Mouse (Mus musculus) hindbrain, embryonic 10.5 days (tissue): Measurements from ENCODE around the gene Pim2. TPM values are rescaled to one million over a fixed set of nuclear protein-coding genes. Genes with fewer than 3 reads are reported as not detected.
"Not testable (repeated sequence)": the region's sequence is repeated elsewhere in the genome, so short reads cannot be mapped to it uniquely, and the experiment has no call there.

Experiments used
- DNase-seq: peaks from one replicate; pipeline ENCODE4 v3.0.0-alpha.2; 2017; ENCODE audit warnings: low spot score
- H3K27ac ChIP-seq: fragments of 300-500 bp; sonication (generic); 2 replicates; pipeline ENCODE4 v1.5.1; 2016; ENCODE audit warnings: mild to moderate bottlenecking, moderate library complexity
- H3K27me3 ChIP-seq: fragments of 300-500 bp; sonication (generic); 2 replicates; pipeline ENCODE4 v1.6.1; 2016; ENCODE audit warnings: mild to moderate bottlenecking; ENCODE audit not compliant: poor library complexity, insufficient read depth, severe bottlenecking
- H3K36me3 ChIP-seq: fragments of 300-500 bp; sonication (generic); 2 replicates; pipeline ENCODE4 v1.6.1; 2016; ENCODE audit warnings: mild to moderate bottlenecking, moderate library complexity
- H3K4me1 ChIP-seq: fragments of 300-500 bp; sonication (generic); replicated peaks from 2 replicates; pipeline ENCODE4 v1.6.1; 2016; ENCODE audit warnings: mild to moderate bottlenecking
- H3K4me3 ChIP-seq: fragments of 300-500 bp; sonication (generic); 2 replicates; pipeline ENCODE4 v1.5.1; 2016; ENCODE audit warnings: mild to moderate bottlenecking, moderate library complexity
- H3K9me3 ChIP-seq: fragments of 300-500 bp; sonication (generic); 2 replicates; pipeline ENCODE4 v1.6.1; 2016; ENCODE audit warnings: mild to moderate bottlenecking, moderate library complexity
- WGBS: fragments of 180-500 bp; shearing (Covaris S2); methylation state at CpG from one replicate; pipeline ENCODE4 v1.1.7; 2016; 5-methylcytosine and 5-hydroxymethylcytosine counted together
- polyA plus RNA-seq: library from polyadenylated mRNA; unstranded; fragments of >200 nt; fragmentation: Nextera tagmentation; extraction: Ambion mirVana; gene quantifications from 2 replicates; pipeline ENCODE4 v1.2.1, GENCODE M21; 2016

Pim2 gene
- polyA plus RNA-seq, 1 experiment from 2014 or later = 8.8 TPM

DNA sequence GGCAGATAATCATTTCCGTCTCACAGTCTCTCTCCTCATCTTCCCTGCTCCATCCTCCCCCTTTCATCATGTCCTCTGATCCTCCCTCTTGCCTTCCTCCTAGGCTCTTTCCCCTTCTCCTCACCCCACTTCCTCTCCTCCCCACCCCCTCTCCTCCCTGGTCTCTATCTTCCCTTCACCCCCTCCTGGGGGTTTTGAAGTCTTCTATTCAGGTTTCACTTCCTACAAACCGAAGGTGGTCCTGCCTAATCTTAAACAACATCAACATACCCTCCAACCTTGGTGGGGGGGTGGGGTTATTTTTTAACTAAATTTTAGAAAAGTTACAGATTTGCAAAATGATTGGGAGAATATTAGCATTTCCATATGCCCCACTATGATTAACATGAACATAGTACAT, 9.6 kb upstream of the Pim2 start:
- Histone ChIP-seq H3K27me3 (no peaks in the 10 kb centered on the region), H3K4me1 (no peaks in the 10 kb centered on the region), H3K4me3 (no peak overlapping the region), H3K36me3 (peaks cover 36% of the 10 kb centered on the region), H3K9me3 (no peaks in the 10 kb centered on the region), H3K27ac (no peak overlapping the region)
- DNase-seq = no peak
- WGBS = 41% methylated on average over 2 of the region's 2 CpGs

GRCm38 (mm10) chrX:7869826-7870225, 8.2 kb upstream of the Pim2 start:
- DNase-seq = no peak
- Histone ChIP-seq H3K36me3 (peaks cover 49% of the 10 kb centered on the region), H3K9me3 (no peaks in the 10 kb centered on the region), H3K4me1 (no peaks in the 10 kb centered on the region), H3K27me3 (no peaks in the 10 kb centered on the region), H3K4me3 (no peak overlapping the region), H3K27ac (no peak overlapping the region)
- 48% methylated on average over 3 of the region's 3 CpGs for WGBS

DNA sequence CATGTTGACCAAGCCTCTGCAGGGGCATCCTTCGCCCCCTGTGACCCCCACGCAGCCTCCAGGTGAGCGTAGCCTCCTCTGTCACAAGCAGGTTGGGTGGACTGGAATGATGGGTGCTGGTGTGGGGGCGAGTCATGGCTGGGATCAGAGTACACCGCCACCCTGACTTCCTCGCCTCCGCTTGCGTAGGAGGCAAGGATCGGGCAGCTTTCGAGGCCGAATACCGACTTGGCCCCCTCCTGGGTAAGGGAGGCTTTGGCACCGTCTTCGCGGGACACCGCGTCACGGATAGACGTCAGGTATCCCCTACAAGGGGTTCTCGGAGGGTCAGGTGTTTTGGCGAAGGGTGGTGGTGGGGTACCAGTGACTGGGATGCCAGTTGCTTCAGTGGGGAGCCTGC, 433 bp downstream of the Pim2 start:
- Histone ChIP-seq H3K4me1 (peaks cover 14% of the 10 kb centered on the region), H3K27ac (peak overlapping the region; percentile 69; the same call in 1 of the 2 replicates), H3K36me3 (peaks cover 25% of the 10 kb centered on the region), H3K27me3 (no peaks in the 10 kb centered on the region), H3K9me3 (no peaks in the 10 kb centered on the region), H3K4me3 (peak overlapping the region; percentile 60)
- no peak for DNase-seq
- WGBS = 21% methylated on average over 21 of the region's 21 CpGs

GRCm38 (mm10) chrX:7879819-7880218, 1.8 kb downstream of the Pim2 start:
- peak; percentile 73 for DNase-seq
- Histone ChIP-seq H3K4me1 (peaks cover 16% of the 10 kb centered on the region), H3K4me3 (peak overlapping the region; percentile 60), H3K9me3 (no peaks in the 10 kb centered on the region; the same call in 1 of the 2 replicates), H3K27ac (no peak overlapping the region), H3K27me3 (no peaks in the 10 kb centered on the region), H3K36me3 (peaks cover 11% of the 10 kb centered on the region)
- 12% methylated on average over 11 of the region's 11 CpGs for WGBS

GRCm38 (mm10) chrX:7883841-7884567, 5.9 kb downstream of the Pim2 start, which contains the start of gene Slc35a2:
Gene Slc35a2, plus strand, starts transcription at chrX:7884028.
- WGBS = 13% methylated on average over 49 of the region's 49 CpGs
- Histone ChIP-seq H3K9me3 (no peaks in the 10 kb centered on the region; the same call in 1 of the 2 replicates), H3K36me3 (peaks cover 16% of the 10 kb centered on the region; the same call in 1 of the 2 replicates), H3K4me1 (peaks cover 13% of the 10 kb centered on the region), H3K27me3 (no peaks in the 10 kb centered on the region), H3K4me3 (peak within 1 kb of the TSS; percentile 64), H3K27ac (peak within 1 kb of the TSS; percentile 87)
- DNase-seq = peak; percentile 82

GRCm38 (mm10) chrX:7898211-7898610, 20.1 kb downstream of the Pim2 start:
- 27% methylated on average over 13 of the region's 13 CpGs for WGBS

GRCm38 (mm10) chrX:7898880-7899874, 21.1 kb downstream of the Pim2 start, which contains the start of the genes Pqbp1 and Timm17b:
Gene Pqbp1, minus strand, starts transcription at chrX:7899269.
Gene Timm17b, plus strand, starts transcription at chrX:7899357.
- WGBS = 18% methylated on average over 62 of the region's 62 CpGs
- Histone ChIP-seq H3K4me3 (peak within 1 kb of the TSS; percentile 60), H3K27ac (peak within 1 kb of the TSS; percentile 89), H3K4me1 (peaks cover 7% of the 10 kb centered on the region), H3K9me3 (0 out of 2 replicates have a peak, but pooled peaks cover 8% of the 10 kb centered on the region), H3K36me3 (peaks cover 30% of the 10 kb centered on the region), H3K27me3 (no peaks in the 10 kb centered on the region)
- peak; percentile 87 for DNase-seq

More at GRCm38 (mm10) chrX:7898211-7898610, 20.1 kb downstream of the Pim2 start:
- H3K4me3 ChIP-seq = peak overlapping the region; percentile 60
- H3K4me1 ChIP-seq = peaks cover 7% of the 10 kb centered on the region
- H3K9me3 ChIP-seq = 0 out of 2 replicates have a peak, but pooled peaks cover 8% of the 10 kb centered on the region
- peaks cover 32% of the 10 kb centered on the region for H3K36me3 ChIP-seq
- peak overlapping the region; percentile 89 for H3K27ac ChIP-seq
- DNase-seq = no peak
- no peaks in the 10 kb centered on the region for H3K27me3 ChIP-seq

GRCm38 (mm10) chrX:7904441-7904840, 26.4 kb downstream of the Pim2 start:
- no peak for DNase-seq

GRCm38 (mm10) chrX:7907735-7908134, 29.7 kb downstream of the Pim2 start, which contains the start of gene Gm10491:
Gene Gm10491, minus strand, starts transcription at chrX:7907835.
- Histone ChIP-seq H3K9me3 (no peaks in the 10 kb centered on the region), H3K27ac (no peak within 1 kb of the TSS), H3K4me1 (no peaks in the 10 kb centered on the region), H3K36me3 (peaks cover 34% of the 10 kb centered on the region), H3K27me3 (no peaks in the 10 kb centered on the region), H3K4me3 (no peak within 1 kb of the TSS)
- 87% methylated on average over 5 of the region's 5 CpGs for WGBS
- DNase-seq = no peak

More at GRCm38 (mm10) chrX:7904441-7904840, 26.4 kb downstream of the Pim2 start:
- WGBS = 93% methylated on average over 5 of the region's 5 CpGs
- H3K27me3 ChIP-seq = no peaks in the 10 kb centered on the region
- no peak overlapping the region for H3K4me3 ChIP-seq
- H3K27ac ChIP-seq = no peak overlapping the region
- H3K36me3 ChIP-seq = peaks cover 34% of the 10 kb centered on the region
- no peaks in the 10 kb centered on the region for H3K4me1 ChIP-seq
- no peaks in the 10 kb centered on the region for H3K9me3 ChIP-seq

GRCm38 (mm10) chrX:7909242-7909641, 31.2 kb downstream of the Pim2 start, which contains the start of gene Gm10490:
Gene Gm10490, plus strand, starts transcription at chrX:7909542.
- not testable (repeated sequence) for H3K9me3 ChIP-seq, H3K4me3 ChIP-seq, H3K27me3 ChIP-seq, H3K27ac ChIP-seq, DNase-seq, H3K4me1 ChIP-seq
- peaks cover 25% of the 10 kb centered on the region for H3K36me3 ChIP-seq
- 94% methylated on average over 4 of the region's 4 CpGs for WGBS

GRCm38 (mm10) chrX:7910473-7910872, 32.4 kb downstream of the Pim2 start:
- DNase-seq = no peak
- no peaks in the 10 kb centered on the region for H3K27me3 ChIP-seq
- 60% methylated on average over 6 of the region's 6 CpGs for WGBS
- H3K27ac ChIP-seq = no peak overlapping the region
- H3K36me3 ChIP-seq = peaks cover 17% of the 10 kb centered on the region
- no peaks in the 10 kb centered on the region for H3K9me3 ChIP-seq
- no peak overlapping the region for H3K4me3 ChIP-seq
- H3K4me1 ChIP-seq = no peaks in the 10 kb centered on the region

GRCm38 (mm10) chrX:7915669-7916068, 37.6 kb downstream of the Pim2 start:
- WGBS = 21% methylated on average over 3 of the region's 3 CpGs
- H3K4me1 ChIP-seq = peaks cover 14% of the 10 kb centered on the region

More at GRCm38 (mm10) chrX:7915669-7916068, 37.6 kb downstream of the Pim2 start:
- H3K27ac ChIP-seq, H3K36me3 ChIP-seq, H3K9me3 ChIP-seq, DNase-seq, H3K4me3 ChIP-seq: not testable (repeated sequence)
- peaks cover 14% of the 10 kb centered on the region for H3K27me3 ChIP-seq
